Mouse (Mus musculus) left cerebral cortex, adult 11 months (tissue): ENCODE data around the gene Zfp870.
"Not testable (repeated sequence)": the region's sequence is repeated elsewhere in the genome, so short reads cannot be mapped to it uniquely, and the experiment has no call there.

Experiments used
- DNase-seq: peaks from one replicate; pipeline ENCODE4 v3.0.0; 2022; ENCODE audit warnings: low spot score

Zfp870 gene

DNA sequence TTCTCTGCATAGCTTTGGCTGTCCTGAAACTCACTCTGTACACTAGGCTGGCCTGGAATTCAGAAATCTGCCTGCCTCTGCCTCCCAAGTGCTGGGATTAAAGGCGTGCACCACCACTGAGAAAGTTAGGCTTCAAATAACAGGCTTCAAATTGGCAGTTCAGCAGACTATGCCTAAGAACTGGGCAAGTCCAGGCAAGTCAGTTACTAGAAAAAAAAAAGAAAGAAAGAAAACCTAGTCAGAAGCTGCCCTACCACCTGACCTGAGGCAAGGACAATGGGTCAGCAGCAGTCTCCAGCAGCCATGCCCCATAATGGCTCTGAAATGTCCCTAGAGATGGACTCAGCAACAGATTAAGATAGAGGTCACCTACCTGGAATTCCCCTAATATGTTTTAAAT lies 20.0 kb downstream of the Zfp870 start:
- DNase-seq: no peak

DNA sequence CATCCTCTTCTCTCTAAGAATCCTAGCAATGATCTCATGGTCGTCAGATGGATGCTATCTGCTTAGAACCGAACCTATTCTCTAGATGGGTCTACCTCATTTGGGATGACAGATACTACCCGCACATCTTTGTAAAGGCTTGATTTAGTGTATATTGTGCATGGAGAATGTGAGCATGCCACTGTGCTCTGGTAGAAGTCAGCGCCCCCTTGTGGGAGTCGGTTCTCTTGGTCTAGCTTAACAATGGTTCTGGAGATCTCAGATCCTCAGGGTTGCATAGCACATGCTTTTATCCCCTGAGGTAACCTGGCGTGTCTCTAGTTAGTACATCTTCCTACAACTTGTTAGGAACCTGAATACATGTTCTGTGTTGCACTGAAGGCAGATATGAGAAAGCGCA lies 24.2 kb downstream of the Zfp870 start:
- not testable (repeated sequence) for DNase-seq

DNA sequence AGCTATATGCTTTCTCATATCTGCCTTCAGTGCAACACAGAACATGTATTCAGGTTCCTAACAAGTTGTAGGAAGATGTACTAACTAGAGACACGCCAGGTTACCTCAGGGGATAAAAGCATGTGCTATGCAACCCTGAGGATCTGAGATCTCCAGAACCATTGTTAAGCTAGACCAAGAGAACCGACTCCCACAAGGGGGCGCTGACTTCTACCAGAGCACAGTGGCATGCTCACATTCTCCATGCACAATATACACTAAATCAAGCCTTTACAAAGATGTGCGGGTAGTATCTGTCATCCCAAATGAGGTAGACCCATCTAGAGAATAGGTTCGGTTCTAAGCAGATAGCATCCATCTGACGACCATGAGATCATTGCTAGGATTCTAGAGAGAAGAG lies 34.7 kb downstream of the Zfp870 start:
- DNase-seq: not testable (repeated sequence)

DNA sequence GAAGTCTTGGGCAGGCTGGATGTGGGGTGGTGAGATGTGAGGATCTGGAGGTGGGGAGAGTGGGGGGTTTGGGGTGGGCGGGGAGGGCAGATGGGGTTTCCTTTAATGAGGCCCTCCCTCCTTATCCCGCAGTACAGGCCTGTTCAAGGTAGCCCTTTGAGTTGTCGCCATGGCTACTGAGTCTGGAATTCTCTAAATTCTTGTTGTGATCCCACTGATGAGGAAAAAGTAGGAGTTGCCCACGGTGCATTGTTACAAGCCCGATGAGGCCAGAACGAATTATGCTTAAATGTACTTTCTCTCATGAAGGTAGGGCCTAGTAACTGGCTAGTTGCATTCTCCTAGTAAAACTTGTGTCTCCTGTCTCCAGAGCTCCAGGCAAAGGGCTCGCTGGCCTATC lies 39.9 kb downstream of the Zfp870 start:
- no peak for DNase-seq

DNA sequence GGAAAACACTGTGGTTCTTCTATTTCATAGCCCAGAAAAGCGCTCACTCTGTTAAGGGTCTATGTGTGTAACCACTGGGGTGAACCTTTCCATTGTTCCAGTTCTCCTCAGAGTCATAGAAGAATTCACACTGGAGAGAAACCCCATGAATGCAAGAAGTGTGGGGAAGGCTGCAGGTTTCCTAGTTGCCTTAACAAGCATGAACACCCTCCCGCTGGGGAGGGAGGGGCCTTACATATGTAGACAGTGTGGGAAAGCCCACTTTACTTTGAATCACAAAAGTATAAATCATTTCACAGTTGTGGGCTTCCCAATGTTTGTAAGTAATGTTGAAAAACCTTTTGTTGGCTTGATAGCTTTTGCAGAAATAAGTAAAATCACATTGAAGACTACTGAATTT lies 50.1 kb downstream of the Zfp870 start:
- DNase-seq: no peak

DNA sequence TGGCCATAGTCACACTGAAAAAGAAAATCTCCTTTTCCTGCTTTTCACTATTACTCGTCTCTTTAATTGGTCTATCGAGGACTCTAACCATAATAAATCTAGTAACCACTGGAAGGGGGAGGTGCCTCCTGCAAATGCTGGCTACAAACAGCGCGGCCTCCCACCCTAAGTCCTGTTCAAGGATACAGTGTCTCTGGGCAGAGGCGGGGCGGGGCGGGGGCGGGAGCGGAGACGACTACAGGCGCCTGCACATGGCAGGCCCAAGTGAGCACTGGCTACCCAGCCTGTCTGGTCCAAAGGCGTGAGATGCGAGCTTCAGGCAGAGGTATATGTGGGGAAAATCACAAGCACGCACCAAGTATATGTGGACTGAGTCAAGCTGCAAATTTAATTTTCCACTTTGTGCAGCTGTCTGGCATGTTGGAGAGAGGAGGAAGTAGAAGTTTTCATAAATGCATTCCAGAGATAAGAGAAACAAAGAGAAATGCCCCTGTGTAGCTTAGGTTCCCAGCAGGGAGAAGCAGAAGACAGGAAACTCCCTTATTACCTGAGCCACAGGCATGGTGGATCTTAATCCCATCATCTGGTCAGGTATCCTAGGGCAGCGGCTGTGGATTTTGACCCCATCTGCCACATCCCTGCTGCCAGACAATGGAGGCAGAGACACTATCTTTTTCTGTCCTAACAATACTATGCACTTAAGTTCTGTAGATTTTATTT lies 52.2 kb downstream of the Zfp870 start:
- DNase-seq: no peak

DNA sequence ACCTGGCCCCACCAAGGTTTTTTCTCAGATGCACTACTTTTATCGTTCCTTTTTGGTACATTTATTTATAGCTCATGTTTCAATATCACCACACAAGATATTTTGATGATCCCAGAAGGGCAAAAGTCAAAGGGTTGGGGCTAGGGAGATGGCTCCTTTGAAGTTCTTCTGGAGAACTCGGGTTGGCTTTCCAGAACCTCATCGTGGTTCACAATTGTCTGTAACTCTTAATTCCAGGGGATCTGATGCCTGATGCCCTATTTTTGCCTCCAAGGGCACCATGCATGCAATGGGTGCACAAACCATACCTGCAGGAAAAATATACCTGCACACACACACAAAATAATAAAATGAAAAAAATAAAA lies 61.0 kb downstream of the Zfp870 start:
- no peak for DNase-seq

DNA sequence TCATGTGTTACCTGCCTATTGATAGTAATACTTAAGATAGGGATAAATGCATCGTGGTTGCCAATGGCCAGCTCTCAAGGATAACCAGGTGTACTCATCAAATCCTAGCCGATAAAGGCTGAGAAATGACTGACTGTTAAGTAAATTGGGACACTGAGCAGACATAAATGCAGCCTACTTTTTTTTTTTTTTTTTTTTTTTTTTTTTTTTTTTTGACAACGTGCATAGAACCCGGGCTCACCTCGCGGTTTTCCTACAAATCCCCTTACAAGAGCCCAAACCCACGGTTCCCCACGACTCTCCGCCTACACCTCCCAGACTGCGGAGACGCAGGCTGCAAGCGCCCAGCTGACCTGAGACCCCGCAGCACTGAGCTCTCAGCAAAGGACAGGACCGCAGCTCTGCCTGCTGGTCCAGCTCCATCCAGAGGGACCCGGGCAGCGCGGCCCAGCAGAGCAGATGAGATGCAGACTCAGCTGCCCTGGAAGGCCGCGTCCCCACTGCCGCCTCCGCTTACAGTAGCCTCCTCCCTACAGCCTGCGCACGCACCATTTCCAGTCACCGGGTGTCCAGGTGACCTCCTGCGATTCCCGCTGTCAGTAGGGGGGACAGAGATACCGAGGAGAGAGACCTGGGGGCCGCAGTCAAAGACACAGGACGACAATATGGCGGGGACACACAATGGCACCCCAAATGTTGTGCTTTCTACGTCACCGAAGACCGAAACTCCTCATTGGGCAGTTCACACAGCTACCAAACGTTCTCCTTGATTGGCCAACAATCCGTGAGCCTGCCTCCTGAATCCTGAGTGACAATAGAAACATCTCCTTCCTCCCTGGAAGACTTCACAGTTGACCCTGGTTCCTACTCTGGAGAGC lies 61.7 kb downstream of the Zfp870 start, which contains the start of gene Zfp799:
Gene Zfp799 (minus strand): TSS at position 722 of the 878 bp plus-strand sequence.
- peak; percentile 87 for DNase-seq
